Mouse (Mus musculus) gonadal fat pad, adult 2 months (tissue): ENCODE results near the gene Myh4. TPM values are rescaled to one million over a fixed set of nuclear protein-coding genes. Genes with fewer than 3 reads are reported as not detected.

ENCODE experiments used
- polyA plus RNA-seq: library from polyadenylated mRNA; depleted of rRNA; stranded (reverse); fragments of >200 nt; gene quantifications from 2 replicates; pipeline ENCODE4 v1.2.3, GENCODE M21; 2012; rRNA removed

The Myh4 gene
- polyA plus RNA-seq, 1 experiment = 0.27 TPM

Other genes starting within 250 kb of the Myh4 start
- 2.9 and 4.0 TPM in 2 replicates for gene Tmem220, start 212.9 kb upstream of the Myh4 start, polyA plus RNA-seq
- 15.6 and 17.6 TPM in 2 replicates for gene Adprm, start 185.4 kb upstream of the Myh4 start, polyA plus RNA-seq
- 3.0 and 4.4 TPM in 2 replicates for gene Sco1, start 185.4 kb upstream of the Myh4 start, polyA plus RNA-seq
- not detected in 2 replicates for gene Myh3, start 159.7 kb upstream of the Myh4 start, polyA plus RNA-seq
- 0.09 and 0.20 TPM in 2 replicates for gene Myh2, start 67.0 kb upstream of the Myh4 start, polyA plus RNA-seq
- 0.14 and 2.1 TPM in 2 replicates for gene Myh1, start 38.0 kb upstream of the Myh4 start, polyA plus RNA-seq
- 0.05 and 0.09 TPM in 2 replicates for gene Myh8, start 39.1 kb downstream of the Myh4 start, polyA plus RNA-seq
- 0.28 and 0.56 TPM in 2 replicates for gene Myh13, start 83.6 kb downstream of the Myh4 start, polyA plus RNA-seq
- 9.9 and 14.2 TPM in 2 replicates for gene Gas7, start 217.4 kb downstream of the Myh4 start, polyA plus RNA-seq